Mouse (Mus musculus): ENCODE results near the gene Lrrfip1. TPM values are rescaled to one million over a fixed set of nuclear protein-coding genes. Genes with fewer than 3 reads are reported as not detected.

Lrrfip1 gene
- polyA plus RNA-seq, 1 experiment: 38.1 TPM

DNA sequence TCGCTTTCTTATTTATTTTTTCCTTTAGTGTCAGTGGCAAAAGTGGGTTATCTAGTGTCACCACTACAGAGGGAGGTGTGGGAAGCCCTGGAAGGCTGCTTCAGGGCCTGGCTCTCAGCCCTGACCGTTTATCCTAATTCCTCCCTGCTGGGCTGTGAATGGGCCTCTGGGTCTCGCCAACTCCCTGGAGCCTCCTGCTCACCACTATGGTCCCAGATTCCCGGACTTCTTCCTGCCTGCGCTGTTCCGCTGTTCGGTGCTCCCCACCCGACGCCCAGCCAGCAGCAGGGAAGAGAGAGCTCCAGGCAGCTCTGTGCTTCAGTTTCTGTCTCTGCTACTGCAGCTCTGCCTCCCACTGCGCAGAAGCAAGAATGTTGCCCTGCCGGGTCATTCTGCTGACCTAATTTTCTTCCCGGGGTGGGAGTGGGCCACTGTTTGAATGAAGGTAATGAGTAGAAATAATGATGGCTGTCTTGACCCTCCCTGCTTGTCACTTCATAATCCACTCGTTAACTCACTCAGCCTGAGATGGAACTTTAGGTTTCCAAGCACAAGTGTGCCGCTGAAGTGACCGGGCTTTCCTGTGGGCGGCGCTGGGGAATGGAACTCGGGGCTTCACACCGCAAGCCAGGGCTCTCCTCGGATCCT is 18.7 kb downstream of the Lrrfip1 start:
- WGBS: 23% methylated on average over 20 of the region's 20 CpGs
- no peak for DNase-seq
- TF ChIP-seq POLR2A (IDR thresholded peaks at IDR 0.05; ENCODE audit: borderline replicate concordance, extremely low read depth, low read depth, low read length) (no peak), CTCF (IDR thresholded peaks at IDR 0.05; ENCODE audit: insufficient read depth, low read length) (no peak)
- Histone ChIP-seq H3K4me1 (ENCODE audit: control insufficient read depth, insufficient read depth, low read length) (peaks cover 17% of the 10 kb centered on the region), H3K4me3 (replicated peaks; ENCODE audit: extremely low read depth, low read depth, low read length) (peak overlapping the region; percentile 39)

DNA sequence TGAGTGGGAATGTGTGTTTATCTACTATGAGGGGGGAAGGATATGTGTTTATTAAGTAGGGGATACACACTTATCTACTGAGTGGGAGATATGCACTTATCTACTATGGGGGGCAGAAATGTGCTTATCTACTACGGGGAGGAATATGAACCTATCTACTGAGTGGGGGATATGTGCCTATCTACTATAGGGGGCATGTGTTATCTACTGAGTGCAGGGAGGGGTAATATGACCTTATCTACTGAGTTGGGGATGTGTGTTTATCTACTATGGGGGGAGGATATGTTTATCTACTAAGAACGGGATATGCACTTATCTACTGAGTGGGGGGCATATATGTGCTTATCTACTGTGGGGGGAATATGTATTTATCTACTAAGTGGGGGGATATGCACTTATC is 20.8 kb downstream of the Lrrfip1 start:
- DNase-seq: no peak
- Histone ChIP-seq H3K4me1 (ENCODE audit: control insufficient read depth, insufficient read depth, low read length) (peaks cover 15% of the 10 kb centered on the region), H3K4me3 (replicated peaks; ENCODE audit: extremely low read depth, low read depth, low read length) (no peak overlapping the region)
- 54% methylated on average over 2 of the region's 2 CpGs for WGBS
- no peak for TF ChIP-seq CTCF (IDR thresholded peaks at IDR 0.05; ENCODE audit: insufficient read depth, low read length)

DNA sequence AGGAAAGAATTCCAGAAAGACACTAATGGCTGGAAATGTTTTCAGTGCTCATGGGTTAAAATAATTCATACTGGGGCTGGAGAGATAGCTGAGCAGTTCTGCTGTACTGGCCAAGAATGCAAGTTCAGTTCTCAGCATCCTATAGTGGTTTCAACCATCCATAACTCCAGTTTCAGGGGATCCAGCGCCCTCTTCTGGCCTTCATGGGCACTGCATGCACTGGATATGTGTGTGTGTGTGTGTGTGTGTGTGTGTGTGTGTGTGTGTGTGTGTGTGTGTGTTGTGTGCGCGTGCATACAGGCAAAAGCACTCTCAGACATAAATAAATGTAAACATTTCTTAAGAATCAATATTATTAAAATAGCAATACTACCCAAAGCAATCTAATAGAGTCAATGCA is 22.8 kb downstream of the Lrrfip1 start:
- H3K4me1 ChIP-seq (ENCODE audit: control insufficient read depth, insufficient read depth, low read length): peaks cover 18% of the 10 kb centered on the region
- H3K4me3 ChIP-seq (replicated peaks; ENCODE audit: extremely low read depth, low read depth, low read length): no peak overlapping the region
- 80% methylated on average over 3 of the region's 3 CpGs for WGBS
- TF ChIP-seq CTCF (IDR thresholded peaks at IDR 0.05; ENCODE audit: insufficient read depth, low read length) (peak; percentile 63), POLR2A (IDR thresholded peaks at IDR 0.05; ENCODE audit: borderline replicate concordance, extremely low read depth, low read depth, low read length) (no peak)
- DNase-seq: no peak

DNA sequence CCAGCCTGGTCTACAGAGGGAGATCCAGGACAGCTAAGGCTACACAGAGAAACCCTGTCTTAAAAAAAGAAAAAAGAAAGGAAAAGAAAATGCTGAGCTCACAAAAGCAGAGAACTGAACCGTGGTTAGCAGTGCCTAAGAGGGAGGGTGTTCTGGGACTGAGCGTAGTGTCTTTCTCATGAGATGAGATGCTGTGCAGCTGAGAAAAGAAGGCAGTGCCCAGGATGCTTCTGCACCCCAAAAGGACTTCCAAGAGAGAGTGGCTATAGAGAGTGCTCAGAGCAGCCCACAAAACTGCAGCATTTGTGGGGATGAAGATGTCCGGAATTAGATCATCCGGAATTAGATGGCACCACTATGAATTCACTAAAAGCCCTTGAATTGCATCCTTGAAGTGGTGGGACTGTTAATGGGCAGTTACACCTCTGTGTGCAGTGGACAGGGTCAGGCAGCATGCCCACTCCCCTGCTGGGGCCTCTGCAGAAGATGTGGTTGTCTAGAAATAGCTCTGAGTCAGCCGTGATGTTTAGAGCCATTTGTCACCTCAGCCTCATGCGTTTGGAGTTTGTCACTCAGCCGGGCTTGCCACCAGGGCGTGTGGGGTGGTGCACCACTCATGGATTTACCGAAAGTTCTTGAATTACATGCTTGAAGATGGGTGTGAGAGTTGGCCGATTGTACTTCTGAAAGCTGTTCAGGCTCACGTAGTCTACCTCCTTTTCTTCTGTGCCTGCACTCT is 23.8 kb downstream of the Lrrfip1 start:
- Histone ChIP-seq H3K4me1 (ENCODE audit: control insufficient read depth, insufficient read depth, low read length) (peaks cover 15% of the 10 kb centered on the region), H3K4me3 (replicated peaks; ENCODE audit: extremely low read depth, low read depth, low read length) (no peak overlapping the region)
- 56% methylated on average over 11 of the region's 11 CpGs for WGBS
- no peak for TF ChIP-seq POLR2A (IDR thresholded peaks at IDR 0.05; ENCODE audit: borderline replicate concordance, extremely low read depth, low read depth, low read length)
- TF ChIP-seq CTCF (IDR thresholded peaks at IDR 0.05; ENCODE audit: insufficient read depth, low read length): no peak
- DNase-seq: no peak

DNA sequence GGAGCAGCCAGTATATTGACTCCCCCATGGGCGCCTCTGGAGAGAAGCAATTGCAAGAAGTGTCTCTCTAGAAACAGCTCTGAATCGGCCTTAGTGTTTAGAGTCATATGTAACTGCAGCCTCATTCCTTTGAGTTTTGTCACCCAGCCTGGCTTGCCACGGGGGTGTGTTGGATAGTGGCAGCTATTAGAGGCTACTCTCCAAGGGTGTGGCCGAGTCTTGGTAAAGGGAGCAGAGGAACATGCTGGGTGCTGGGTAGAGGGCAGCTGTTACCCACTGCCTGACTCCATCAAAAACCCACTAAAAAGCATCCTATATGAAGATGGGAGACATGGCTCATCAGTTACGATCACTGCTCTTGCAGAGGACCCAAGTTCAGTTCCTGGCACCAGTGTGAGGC is 24.7 kb downstream of the Lrrfip1 start:
- no peak for DNase-seq
- TF ChIP-seq CTCF (IDR thresholded peaks at IDR 0.05; ENCODE audit: insufficient read depth, low read length) (no peak), POLR2A (IDR thresholded peaks at IDR 0.05; ENCODE audit: borderline replicate concordance, extremely low read depth, low read depth, low read length) (no peak)
- Histone ChIP-seq H3K4me3 (replicated peaks; ENCODE audit: extremely low read depth, low read depth, low read length) (no peak overlapping the region), H3K4me1 (ENCODE audit: control insufficient read depth, insufficient read depth, low read length) (peaks cover 14% of the 10 kb centered on the region)
- 60% methylated on average over 5 of the region's 5 CpGs for WGBS

DNA sequence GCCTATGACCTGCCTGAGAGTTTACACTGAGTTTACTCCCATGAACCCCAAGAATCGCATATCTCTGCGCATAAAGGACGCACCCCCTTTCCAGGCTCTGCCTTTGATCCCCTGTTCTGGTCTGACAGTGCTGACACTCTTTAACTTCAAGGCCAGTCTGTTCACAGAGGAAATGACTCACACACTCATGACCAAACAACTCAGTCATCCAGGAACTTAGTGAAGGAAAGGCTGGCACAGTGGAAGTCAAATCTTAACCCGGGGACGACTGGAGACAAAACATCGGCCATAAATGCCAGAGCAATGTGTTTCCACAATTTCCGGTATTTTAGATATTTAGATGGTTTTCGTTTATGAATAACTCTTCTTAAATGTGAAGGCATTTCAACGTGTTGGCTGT is 25.4 kb downstream of the Lrrfip1 start:
- DNase-seq: no peak
- WGBS: 15% methylated on average over 9 of the region's 9 CpGs
- H3K4me1 ChIP-seq (ENCODE audit: control insufficient read depth, insufficient read depth, low read length): peaks cover 14% of the 10 kb centered on the region
- TF ChIP-seq CTCF (IDR thresholded peaks at IDR 0.05; ENCODE audit: insufficient read depth, low read length) (no peak), POLR2A (IDR thresholded peaks at IDR 0.05; ENCODE audit: borderline replicate concordance, extremely low read depth, low read depth, low read length) (no peak)
- no peak overlapping the region for H3K4me3 ChIP-seq (replicated peaks; ENCODE audit: extremely low read depth, low read depth, low read length)

DNA sequence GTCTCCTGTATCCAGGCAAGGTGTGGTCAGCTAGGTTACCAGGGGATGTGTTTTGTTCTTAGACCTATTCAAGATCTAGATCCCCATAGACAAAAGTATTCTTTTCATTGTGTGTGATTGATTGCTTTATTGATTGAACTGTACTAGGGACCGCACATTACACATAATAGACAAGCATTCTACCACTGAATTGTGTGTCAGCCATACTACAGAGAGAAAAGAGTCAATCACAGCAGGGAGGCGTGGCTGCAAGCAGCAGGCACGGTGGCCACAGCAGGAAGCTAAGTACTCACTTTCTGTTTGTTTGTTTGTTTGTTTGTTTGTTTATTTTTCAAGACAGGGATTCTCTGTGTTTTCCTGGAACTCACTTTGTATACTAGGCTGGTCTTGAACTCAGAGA is 25.9 kb downstream of the Lrrfip1 start:
- peaks cover 14% of the 10 kb centered on the region for H3K4me1 ChIP-seq (ENCODE audit: control insufficient read depth, insufficient read depth, low read length)
- no peak for DNase-seq
- no peak overlapping the region for H3K4me3 ChIP-seq (replicated peaks; ENCODE audit: extremely low read depth, low read depth, low read length)
- no peak for TF ChIP-seq POLR2A (IDR thresholded peaks at IDR 0.05; ENCODE audit: borderline replicate concordance, extremely low read depth, low read depth, low read length)
- TF ChIP-seq CTCF (IDR thresholded peaks at IDR 0.05; ENCODE audit: insufficient read depth, low read length): no peak
- WGBS: 57% methylated on average over 3 of the region's 3 CpGs

DNA sequence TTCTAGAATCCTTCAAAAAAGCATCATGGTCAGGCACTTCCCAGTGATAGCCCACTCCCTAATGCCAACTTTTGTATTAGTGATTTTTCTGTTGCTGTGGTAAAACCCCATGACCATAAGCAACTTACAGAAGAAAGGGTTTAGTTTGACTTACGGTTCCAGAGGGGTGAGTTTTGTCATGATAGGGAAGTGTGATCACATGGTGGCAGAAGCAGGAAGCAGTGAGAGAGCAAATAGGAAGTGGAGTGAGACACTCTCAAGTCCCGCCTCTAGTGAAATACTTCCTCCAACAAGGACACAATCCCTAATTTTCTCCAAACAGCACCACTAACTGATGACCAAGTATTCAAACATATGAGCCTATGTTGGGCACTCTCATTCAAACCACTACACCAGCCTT is 28.4 kb downstream of the Lrrfip1 start:
- Histone ChIP-seq H3K4me1 (ENCODE audit: control insufficient read depth, insufficient read depth, low read length) (peaks cover 19% of the 10 kb centered on the region), H3K4me3 (replicated peaks; ENCODE audit: extremely low read depth, low read depth, low read length) (no peak overlapping the region)
- DNase-seq: no peak
- WGBS: 78% methylated on average over 2 of the region's 2 CpGs
- no peak for TF ChIP-seq CTCF (IDR thresholded peaks at IDR 0.05; ENCODE audit: insufficient read depth, low read length)
- TF ChIP-seq POLR2A (IDR thresholded peaks at IDR 0.05; ENCODE audit: borderline replicate concordance, extremely low read depth, low read depth, low read length): no peak

DNA sequence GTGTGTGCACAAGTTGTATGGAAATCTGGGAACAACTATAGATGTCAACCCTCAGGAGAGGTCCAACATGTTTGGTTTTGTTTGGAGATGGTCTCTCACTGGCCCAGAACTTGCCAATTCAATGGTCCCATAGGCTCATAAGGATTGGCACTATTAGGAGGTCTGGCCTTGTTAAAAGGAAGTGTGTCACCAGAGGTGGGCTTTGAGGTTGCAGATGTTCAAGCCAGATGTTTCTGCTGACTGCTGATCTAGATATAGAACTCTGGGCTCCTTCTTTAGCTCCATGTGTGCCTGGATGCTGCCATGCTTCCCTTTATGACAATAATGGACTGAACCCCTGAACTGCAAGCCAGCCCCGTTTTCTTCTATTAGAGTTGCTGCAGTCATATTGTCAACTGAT is 31.8 kb downstream of the Lrrfip1 start:
- no peak for TF ChIP-seq CTCF (IDR thresholded peaks at IDR 0.05; ENCODE audit: insufficient read depth, low read length)
- no peak for TF ChIP-seq POLR2A (IDR thresholded peaks at IDR 0.05; ENCODE audit: borderline replicate concordance, extremely low read depth, low read depth, low read length)
- no peak for DNase-seq
- H3K4me3 ChIP-seq (replicated peaks; ENCODE audit: extremely low read depth, low read depth, low read length): no peak overlapping the region
- peaks cover 8% of the 10 kb centered on the region for H3K4me1 ChIP-seq (ENCODE audit: control insufficient read depth, insufficient read depth, low read length)
- WGBS: 81% methylated on average over 1 of the region's 1 CpGs

DNA sequence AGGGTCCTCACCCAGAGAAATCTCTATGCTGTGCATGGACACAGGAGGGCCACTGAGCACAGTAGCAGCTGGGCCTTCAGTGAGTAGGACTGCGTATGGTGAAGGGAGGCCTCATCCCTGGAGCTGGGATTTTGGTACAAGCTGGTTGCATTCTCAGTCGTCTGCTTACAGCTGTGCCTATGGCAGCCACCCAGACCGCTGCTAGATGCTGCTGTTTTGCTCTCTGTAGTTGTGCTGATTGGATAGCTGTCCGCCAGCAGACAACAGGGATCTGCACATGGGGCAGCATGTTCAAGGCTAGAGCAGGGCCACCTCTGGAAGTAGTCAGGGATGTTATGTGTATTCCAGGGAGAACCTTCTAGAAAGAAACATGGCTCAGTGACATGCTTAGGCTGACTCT is 33.0 kb downstream of the Lrrfip1 start:
- no peak for DNase-seq
- Histone ChIP-seq H3K4me1 (ENCODE audit: control insufficient read depth, insufficient read depth, low read length) (peaks cover 8% of the 10 kb centered on the region), H3K4me3 (replicated peaks; ENCODE audit: extremely low read depth, low read depth, low read length) (no peak overlapping the region)
- WGBS: 62% methylated on average over 4 of the region's 4 CpGs
- TF ChIP-seq CTCF (IDR thresholded peaks at IDR 0.05; ENCODE audit: insufficient read depth, low read length): no peak
- no peak for TF ChIP-seq POLR2A (IDR thresholded peaks at IDR 0.05; ENCODE audit: borderline replicate concordance, extremely low read depth, low read depth, low read length)

All from lung, adult 2 months (tissue).